Mouse (Mus musculus): ENCODE data around the gene Otogl.
"Not testable (repeated sequence)": the region's sequence is repeated elsewhere in the genome, so short reads cannot be mapped to it uniquely, and the experiment has no call there.

Gene Otogl

GRCm38 (mm10) chr10:107805203-107805602 is 106.7 kb downstream of the Otogl start:
- no peak for DNase-seq

GRCm38 (mm10) chr10:107804285-107804684 is 107.6 kb downstream of the Otogl start:
- not testable (repeated sequence) for DNase-seq

- DNase-seq, result peak; percentile 46 to 49
Measured at GRCm38 (mm10) chr10:107799671-107800353, 112.1 kb downstream of the Otogl start.

- DNase-seq, result no peak
Measured at GRCm38 (mm10) chr10:107794812-107795756, 116.8 kb downstream of the Otogl start.

GRCm38 (mm10) chr10:107792491-107792890 is 119.4 kb downstream of the Otogl start:
- DNase-seq, result no peak

GRCm38 (mm10) chr10:107779548-107779947 is 132.4 kb downstream of the Otogl start:
- no peak for DNase-seq

- no peak for DNase-seq
Measured at GRCm38 (mm10) chr10:107759624-107760023, 152.3 kb downstream of the Otogl start.

GRCm38 (mm10) chr10:107753471-107753870 is 158.5 kb downstream of the Otogl start:
- no peak for DNase-seq

GRCm38 (mm10) chr10:107752351-107753143 is 159.4 kb downstream of the Otogl start:
- no peak for DNase-seq

GRCm38 (mm10) chr10:107751944-107752343 is 160.0 kb downstream of the Otogl start:
- no peak for DNase-seq

GRCm38 (mm10) chr10:107747566-107747965 is 164.4 kb downstream of the Otogl start:
- peak in 1 of 2 experiments; percentile 30 for DNase-seq

GRCm38 (mm10) chr10:107746717-107747116 is 165.2 kb downstream of the Otogl start:
- DNase-seq, result no peak

GRCm38 (mm10) chr10:107739815-107740214 is 172.1 kb downstream of the Otogl start:
- DNase-seq, result no peak

- DNase-seq, result no peak
Measured at GRCm38 (mm10) chr10:107737743-107738142, 174.2 kb downstream of the Otogl start.

- DNase-seq, result no peak
Measured at GRCm38 (mm10) chr10:107735448-107735847, 176.5 kb downstream of the Otogl start.

- no peak for DNase-seq
Measured at GRCm38 (mm10) chr10:107734327-107734726, 177.6 kb downstream of the Otogl start.

GRCm38 (mm10) chr10:107725631-107726030 is 186.3 kb downstream of the Otogl start:
- no peak for DNase-seq

- no peak for DNase-seq
Measured at GRCm38 (mm10) chr10:107719806-107720205, 192.1 kb downstream of the Otogl start, which contains the start of gene Ptprq. Ptprq (minus strand) TSS chr10:107720051.

Measured in cerebellum, adult 18-20 months (tissue).